Mouse (Mus musculus) CH12.LX (cell line): Measurements from ENCODE around the gene Cx3cr1. TPM values are rescaled to one million over a fixed set of nuclear protein-coding genes. Genes with fewer than 3 reads are reported as not detected.

ENCODE experiments used
- DNase-seq: peaks from one replicate; pipeline ENCODE4 v3.0.0-alpha.2; 2013; ENCODE audit errors: extremely low read depth
- H3K27ac ChIP-seq: 2 replicates; pipeline ENCODE4 v1.5.1; 2012; ENCODE audit warnings: low read depth, mild to moderate bottlenecking, control low read depth, moderate library complexity; ENCODE audit not compliant: insufficient read depth
- H3K27me3 ChIP-seq: replicated peaks from 2 replicates; pipeline ENCODE3; 2012; ENCODE audit warnings: inconsistent platforms
- H3K36me3 ChIP-seq, 2 experiments: replicated peaks in 1 of 2; 2 replicates each; pipeline versions ENCODE3 to v1.6.1; 2012; ENCODE audit warnings: inconsistent platforms in 1 of 2, low read length in 1 of 2, mild to moderate bottlenecking in 1 of 2, mixed read lengths in 1 of 2, moderate library complexity in 1 of 2; ENCODE audit not compliant: control insufficient read depth in 1 of 2, insufficient read depth in 1 of 2
- H3K4me1 ChIP-seq, 2 experiments: 2 replicates each; pipeline ENCODE4 v1.6.1; 2012; ENCODE audit warnings: inconsistent platforms in 1 of 2, moderate library complexity in 1 of 2; ENCODE audit not compliant: insufficient read depth in 2 of 2, control insufficient read depth in 1 of 2
- H3K4me2 ChIP-seq: 2 replicates; pipeline ENCODE4 v1.6.1; 2012; ENCODE audit warnings: low read depth, mild to moderate bottlenecking, control low read depth; ENCODE audit not compliant: poor library complexity, insufficient read depth, severe bottlenecking
- H3K4me3 ChIP-seq, 3 experiments: fragments of 150-350 bp in 1 of 3; sonication (generic) in 1 of 3; replicated peaks in 1 of 3; 2 replicates each; pipeline versions ENCODE3 to v1.5.1; 2011 to 2012; ENCODE audit warnings: low read depth in 2 of 3, low read length in 2 of 3, mild to moderate bottlenecking in 2 of 3, moderate library complexity in 2 of 3, control low read depth in 1 of 3, improper control_type of control experiment in 1 of 3, inconsistent platforms in 1 of 3, mixed read lengths in 1 of 3; ENCODE audit not compliant: poor library complexity in 1 of 3
- H3K79me2 ChIP-seq: replicated peaks from 2 replicates; pipeline ENCODE4 v1.6.1; 2012; ENCODE audit warnings: mild to moderate bottlenecking, moderate library complexity; ENCODE audit not compliant: control insufficient read depth, poor library complexity, insufficient read depth, severe bottlenecking; ENCODE audit errors: extremely low read depth
- H3K9ac ChIP-seq: 2 replicates; pipeline ENCODE4 v1.6.1; 2012; ENCODE audit warnings: low read depth, mild to moderate bottlenecking, control low read depth, moderate library complexity; ENCODE audit not compliant: insufficient read depth
- H3K9me3 ChIP-seq: replicated peaks from 2 replicates; pipeline ENCODE3; 2012; ENCODE audit warnings: low read length, inconsistent platforms, mixed read lengths
- BHLHE40 ChIP-seq: IDR thresholded peaks from 2 replicates; pipeline ENCODE4 v1.6.1; 2011; ENCODE audit warnings: mild to moderate bottlenecking, low read depth, low read length, improper control_type of control experiment
- CHD1 ChIP-seq: IDR thresholded peaks from 2 replicates; pipeline ENCODE4 v1.6.1; 2012; ENCODE audit warnings: low read depth, low read length, improper control_type of control experiment, inconsistent platforms
- CHD2 ChIP-seq: IDR thresholded peaks from 2 replicates; pipeline ENCODE4 v1.6.1; 2011; ENCODE audit warnings: low read length, improper control_type of control experiment
- E2F4 ChIP-seq: IDR thresholded peaks from 2 replicates; pipeline ENCODE4 v1.6.1; 2011; ENCODE audit warnings: low read depth, low read length, improper control_type of control experiment; ENCODE audit not compliant: insufficient replicate concordance
- ELF1 ChIP-seq: IDR thresholded peaks from 2 replicates; pipeline ENCODE4 v1.6.1; 2014; ENCODE audit warnings: low read depth, mild to moderate bottlenecking, inconsistent platforms, low read length, improper control_type of control experiment
- EP300 ChIP-seq: IDR thresholded peaks from 2 replicates; pipeline ENCODE4 v1.6.1; 2011; ENCODE audit warnings: low read length, improper control_type of control experiment
- ETS1 ChIP-seq: conservative IDR thresholded peaks from 2 replicates; pipeline ENCODE4 v1.6.1; 2012; ENCODE audit warnings: low read depth, mild to moderate bottlenecking, inconsistent platforms, low read length, improper control_type of control experiment, moderate library complexity
- HCFC1 ChIP-seq: IDR thresholded peaks from 2 replicates; pipeline ENCODE4 v1.6.1; 2012; ENCODE audit warnings: low read depth, mild to moderate bottlenecking, inconsistent platforms, low read length, improper control_type of control experiment
- KAT2A ChIP-seq: IDR thresholded peaks from 2 replicates; pipeline ENCODE4 v1.6.1; 2012; ENCODE audit warnings: low read length, improper control_type of control experiment, inconsistent platforms; ENCODE audit not compliant: insufficient replicate concordance
- MAFK ChIP-seq: IDR thresholded peaks from 2 replicates; pipeline ENCODE4 v1.6.1; 2011; ENCODE audit warnings: low read length, improper control_type of control experiment; ENCODE audit not compliant: insufficient replicate concordance
- MAX ChIP-seq: IDR thresholded peaks from 2 replicates; pipeline ENCODE4 v1.6.1; 2011; ENCODE audit warnings: low read length, improper control_type of control experiment
- MAZ ChIP-seq: IDR thresholded peaks from 2 replicates; pipeline ENCODE4 v1.6.1; 2012; ENCODE audit warnings: low read depth, mild to moderate bottlenecking, inconsistent platforms, low read length, improper control_type of control experiment, moderate library complexity
- MXI1 ChIP-seq: IDR thresholded peaks from 2 replicates; pipeline ENCODE4 v1.6.1; 2011; ENCODE audit warnings: mild to moderate bottlenecking, low read depth, low read length, improper control_type of control experiment
- MYC ChIP-seq: IDR thresholded peaks from 2 replicates; pipeline ENCODE4 v1.6.1; 2011; ENCODE audit warnings: low read depth, mild to moderate bottlenecking, improper control_type of control experiment, low read length
- NELFE ChIP-seq: IDR thresholded peaks from 2 replicates; pipeline ENCODE4 v1.6.1; 2011; ENCODE audit warnings: low read depth, low read length, improper control_type of control experiment
- NRF1 ChIP-seq: IDR thresholded peaks from 2 replicates; pipeline ENCODE4 v1.6.1; 2014; ENCODE audit warnings: low read depth, mild to moderate bottlenecking, inconsistent platforms, low read length, improper control_type of control experiment, moderate library complexity
- POLR2AphosphoS2 ChIP-seq: IDR thresholded peaks from 2 replicates; pipeline ENCODE4 v1.6.1; 2011; ENCODE audit warnings: low read depth, low read length, improper control_type of control experiment
- RAD21 ChIP-seq: IDR thresholded peaks from 2 replicates; pipeline ENCODE4 v1.6.1; 2011; ENCODE audit warnings: low read depth, mild to moderate bottlenecking, low read length, improper control_type of control experiment, moderate library complexity
- RCOR1 ChIP-seq: conservative IDR thresholded peaks from 2 replicates; pipeline ENCODE4 v1.6.1; 2012; ENCODE audit warnings: low read depth, mild to moderate bottlenecking, inconsistent platforms, low read length, improper control_type of control experiment
- SIN3A ChIP-seq: IDR thresholded peaks from 2 replicates; pipeline ENCODE4 v1.6.1; 2012; ENCODE audit warnings: low read length, improper control_type of control experiment, inconsistent platforms
- SMC3 ChIP-seq: IDR thresholded peaks from 2 replicates; pipeline ENCODE4 v1.6.1; 2011; ENCODE audit warnings: low read depth, low read length, improper control_type of control experiment
- TCF12 ChIP-seq: IDR thresholded peaks from 2 replicates; pipeline ENCODE4 v1.6.1; 2014; ENCODE audit warnings: low read depth, mild to moderate bottlenecking, inconsistent platforms, low read length, improper control_type of control experiment
- USF2 ChIP-seq: conservative IDR thresholded peaks from 2 replicates; pipeline ENCODE4 v1.6.1; 2011; ENCODE audit warnings: low read depth, low read length, improper control_type of control experiment
- ZC3H11A ChIP-seq: IDR thresholded peaks from 2 replicates; pipeline ENCODE4 v1.6.1; 2012; ENCODE audit warnings: low read depth, mild to moderate bottlenecking, inconsistent platforms, low read length, improper control_type of control experiment
- ZKSCAN1 ChIP-seq: IDR thresholded peaks from 2 replicates; pipeline ENCODE4 v1.6.1; 2012; ENCODE audit warnings: low read depth, inconsistent platforms, low read length, improper control_type of control experiment, borderline replicate concordance
- ZMIZ1 ChIP-seq: IDR thresholded peaks from 2 replicates; pipeline ENCODE4 v1.6.1; 2012; ENCODE audit warnings: low read depth, mild to moderate bottlenecking, inconsistent platforms, low read length, improper control_type of control experiment
- dilution Hi-C: fragments of 300-500 bp; cut with MboI; formaldehyde crosslinking; loops from 2 replicates; pipeline ENCODE4 v1.14.3; 2020; ENCODE audit warnings: low sequenced_read_pairs; ENCODE audit not compliant: extremely low pct_unique_long_range_greater_than_20kb, extremely low pct_ligation_motif_present
- in situ Hi-C: fragments of 300-500 bp; cut with MboI; formaldehyde crosslinking; loops from 3 replicates; pipeline ENCODE4 v1.14.3; 2019; ENCODE audit warnings: low sequenced_read_pairs, low pct_ligation_motif_present, low pct_unique_long_range_greater_than_20kb, mixed read lengths
- polyA plus RNA-seq: library from polyadenylated mRNA; unstranded; fragments of >175 nt; gene quantifications from 2 replicates; pipeline ENCODE4 v1.2.1, GENCODE M21; 2012; ENCODE audit warnings: low read depth; ENCODE audit not compliant: insufficient read length
- total RNA-seq, 2 experiments: library from RNA; depleted of rRNA; stranded (reverse); fragments of 300-350 nt in 1 of 2; fragments of >200 nt in 1 of 2; gene quantifications; 2 replicates each; pipeline ENCODE4 v1.2.3; 2012 to 2014

Gene Cx3cr1
- total and polyA plus RNA-seq, 3 experiments = 0.06 TPM; not detected in 2

GRCm38 (mm10) chr9:120079901-120080300 lies 10.2 kb upstream of the Cx3cr1 start:
- dilution Hi-C loops (no loop called here), in situ Hi-C loops (no loop called here)
- no peak overlapping the region for H3K9ac ChIP-seq
- no peak for DNase-seq
- H3K36me3 ChIP-seq = no peaks in the 10 kb centered on the region
- peaks cover 4% of the 10 kb centered on the region for H3K9me3 ChIP-seq
- no peak overlapping the region for H3K4me2 ChIP-seq
- TF ChIP-seq USF2 = no peak
- no peak for TF ChIP-seq SMC3
- no peak for TF ChIP-seq ETS1
- no peak for TF ChIP-seq CHD2
- TF ChIP-seq KAT2A = no peak
- no peak for TF ChIP-seq NRF1
- TF ChIP-seq ZKSCAN1 = no peak
- no peak for TF ChIP-seq RAD21
- no peak for TF ChIP-seq MAZ
- no peak for TF ChIP-seq MAX
- TF ChIP-seq SIN3A = no peak
- TF ChIP-seq MAFK = no peak
- no peak for TF ChIP-seq POLR2AphosphoS2
- no peak for TF ChIP-seq ZC3H11A
- no peak for TF ChIP-seq MXI1
- TF ChIP-seq NELFE = no peak
- TF ChIP-seq MYC = no peak
- no peak for TF ChIP-seq EP300
- TF ChIP-seq CHD1 = no peak
- no peaks in the 10 kb centered on the region for H3K79me2 ChIP-seq
- H3K27ac ChIP-seq = no peak overlapping the region
- peaks cover 45% of the 10 kb centered on the region for H3K27me3 ChIP-seq
- no peak overlapping the region for H3K4me3 ChIP-seq
- H3K4me1 ChIP-seq = no peaks in the 10 kb centered on the region

DNA sequence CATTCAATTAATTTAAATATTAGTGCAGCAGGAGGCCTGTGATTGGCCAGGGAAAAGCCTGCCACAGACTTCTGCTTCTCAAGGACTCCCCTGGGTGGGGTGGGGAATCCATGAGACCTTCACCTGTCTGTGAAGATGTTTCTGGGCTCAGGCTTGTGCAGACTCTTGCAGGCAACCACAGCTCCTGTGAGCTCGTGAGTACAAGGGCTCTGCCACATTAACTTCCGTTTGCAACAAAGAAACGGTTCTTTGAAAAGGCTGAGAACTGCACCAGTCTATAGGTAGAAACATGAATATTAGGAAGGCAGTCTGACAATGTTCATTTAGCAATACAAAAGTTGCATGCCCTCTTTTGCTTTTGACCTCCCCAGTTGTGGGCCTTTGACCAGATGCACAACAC lies 8.6 kb upstream of the Cx3cr1 start:
- Histone ChIP-seq H3K4me3 (no peak overlapping the region), H3K36me3 (no peaks in the 10 kb centered on the region), H3K9ac (no peak overlapping the region), H3K27me3 (peaks cover 38% of the 10 kb centered on the region), H3K4me2 (no peak overlapping the region), H3K4me1 (peaks cover 0 to 1% of the 10 kb centered on the region in 2 experiments; a peak in 1 of 4 replicates), H3K9me3 (peaks cover 4% of the 10 kb centered on the region), H3K79me2 (no peaks in the 10 kb centered on the region), H3K27ac (no peak overlapping the region)
- dilution Hi-C loops (no loop called here), in situ Hi-C loops (no loop called here)
- no peak for DNase-seq
- TF ChIP-seq TCF12 (no peak), HCFC1 (no peak), BHLHE40 (no peak), CHD1 (no peak), NRF1 (no peak), ELF1 (no peak), ZC3H11A (no peak), POLR2AphosphoS2 (no peak), ZMIZ1 (no peak), E2F4 (no peak), RCOR1 (no peak), MYC (no peak), MAFK (no peak)
- TF ChIP-seq, all 38 proteins: peak for 0
